Comparison of ENCODE assay signal across 17 mouse cellular contexts in genomic region chr16:26181716-26182115, GRCm38 (mm10).
"Had no signal": no experiment of that assay in that cellular context is flagged by ENCODE, and none has a peak within 500 bp of the region (broad histone marks: within the 10 kb centered on the region; RNA-seq: fewer than 3 reads in every experiment).

No protein-coding gene starts in this region.

- DNase-seq: left cerebral cortex, postnatal 4 days; liver; liver, embryonic 13.5 days; liver, postnatal 0 days; lung, adult 18-20 months; lung, adult 2 months; lung, embryonic 14.5 days; lung, postnatal 10 days; lung, postnatal 14 days; lung, postnatal 36 days; lung, postnatal 4 days; midbrain, embryonic 14.5 days had no signal

- ATAC-seq: liver, embryonic 12.5 days; liver, postnatal 0 days; lung, postnatal 0 days; midbrain, embryonic 13.5 days; midbrain, embryonic 15.5 days; midbrain, embryonic 16.5 days had no signal
